Mouse (Mus musculus): ENCODE measurements around the gene Mlh3.

DNA sequence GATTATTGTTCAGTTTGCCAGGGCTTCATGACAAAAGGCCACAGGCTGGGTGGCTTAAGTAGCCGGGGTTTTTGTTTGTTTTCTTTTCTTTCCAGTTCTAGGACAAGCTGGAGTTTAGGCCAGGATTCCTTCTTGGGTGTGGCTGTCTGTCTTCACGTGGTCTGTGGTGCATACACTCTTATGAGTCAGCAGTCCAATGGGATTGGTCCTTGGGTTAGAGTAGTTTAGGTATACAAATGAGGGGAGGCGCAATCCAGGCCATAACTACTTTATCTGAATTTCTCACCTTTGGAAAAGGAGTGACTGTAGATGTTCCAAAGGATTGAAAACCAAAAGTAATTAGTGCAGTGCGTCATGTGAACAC lies 1.4 kb upstream of the Mlh3 start:
- TF ChIP-seq REST (IDR thresholded peaks at IDR 0.05; ENCODE audit: insufficient read depth, insufficient read length) (no peak), POLR2AphosphoS2 (IDR thresholded peaks at IDR 0.05; ENCODE audit: insufficient read length, low read depth) (no peak)

Data from myocyte (in vitro differentiated cells).